Mouse (Mus musculus): ENCODE data around the gene Perm1.

DNA sequence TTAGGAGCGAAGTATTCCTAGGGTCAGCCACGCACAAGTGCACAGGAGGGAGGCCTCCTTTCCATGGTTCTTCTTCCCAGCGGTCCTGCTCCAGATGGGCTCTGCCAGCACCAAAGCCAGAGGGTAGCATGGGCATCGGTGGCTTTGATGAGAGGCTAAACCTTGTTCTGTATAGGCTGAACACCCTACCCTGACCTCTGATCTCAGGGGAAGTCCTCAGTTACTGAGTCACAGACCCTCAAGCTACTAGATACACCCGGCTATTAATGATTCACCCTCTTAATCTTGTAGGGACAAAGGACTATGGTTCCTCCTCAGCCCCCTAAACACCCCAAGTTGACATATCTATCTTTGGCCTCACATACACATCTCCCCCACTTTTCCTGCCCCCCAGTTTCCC lies 21.8 kb upstream of the Perm1 start:
- TF ChIP-seq CTCF (conservative IDR thresholded peaks at IDR 0.05; ENCODE audit: insufficient read depth, insufficient read length, low read depth, low read length) (no peak), POLR2A (IDR thresholded peaks at IDR 0.05; ENCODE audit: low read depth, low read length) (no peak)

Data from kidney, adult 2 months (tissue).